Comparison of ENCODE assay signal across 10 mouse cellular contexts in the genomic region with DNA sequence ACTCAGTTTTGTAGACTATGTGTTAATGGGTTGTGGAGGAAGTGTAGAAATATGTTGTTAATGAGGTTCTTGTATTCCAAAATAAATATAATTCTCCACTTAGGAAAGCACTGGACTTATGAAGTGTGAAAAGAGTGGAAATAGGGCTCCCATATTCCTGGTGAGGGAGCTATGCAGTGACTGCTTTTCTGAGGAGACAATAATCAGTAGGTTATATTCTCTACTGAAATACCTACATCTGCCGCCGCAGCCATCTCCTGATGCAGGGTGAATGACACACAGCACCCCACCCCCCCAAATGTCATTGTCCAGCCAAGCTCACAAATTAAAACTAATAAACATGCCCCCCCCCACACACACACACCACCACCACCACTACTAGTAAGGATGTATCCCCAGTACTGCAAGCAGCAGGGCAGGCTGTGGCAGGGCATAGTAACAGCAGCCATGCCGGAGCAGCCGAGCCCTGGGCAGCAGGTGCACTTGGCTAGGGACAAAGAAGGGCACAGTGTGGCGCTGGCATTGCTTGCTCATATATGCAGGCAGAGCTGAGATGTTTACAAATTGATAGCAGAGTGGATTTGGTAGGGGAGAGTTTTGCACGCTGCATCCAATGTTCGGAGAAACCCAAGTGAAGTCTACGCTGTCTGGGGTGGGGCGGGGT.
DNase-seq lines count a peak whose midpoint lies in the region; ATAC-seq lines count a peak whose summit lies in the region.
"Had no signal": no experiment of that assay in that cellular context is flagged by ENCODE, and none has a peak within 500 bp of the region (broad histone marks: within the 10 kb centered on the region; RNA-seq: fewer than 3 reads in every experiment).

No protein-coding gene starts in this region.

- 60% methylated on average over 9 of the region's 9 CpGs for WGBS in forebrain, embryonic 16.5 days
- 47% methylated on average over 9 of the region's 9 CpGs for WGBS in midbrain, embryonic 15.5 days

- H3K27me3 ChIP-seq in forebrain, embryonic 16.5 days (replicated peaks; ENCODE audit: control insufficient read depth, insufficient read depth, low read length): no peaks in the 10 kb centered on the region
- no peaks in the 10 kb centered on the region for H3K27me3 ChIP-seq in midbrain, embryonic 15.5 days (replicated peaks)
- H3K27me3 ChIP-seq: embryonic facial prominence, embryonic 15.5 days had no signal

- H3K9me3 ChIP-seq in forebrain, embryonic 16.5 days (ENCODE audit: control insufficient read depth, low read length): no peaks in the 10 kb centered on the region
- H3K9me3 ChIP-seq in midbrain, embryonic 15.5 days: no peaks in the 10 kb centered on the region
- H3K9me3 ChIP-seq: embryonic facial prominence, embryonic 15.5 days had no signal

- H3K27ac ChIP-seq in forebrain, embryonic 16.5 days (ENCODE audit: low read length): no peak overlapping the region
- H3K27ac ChIP-seq in midbrain, embryonic 15.5 days: peak overlapping the region; percentile 73
- H3K27ac ChIP-seq: embryonic facial prominence, embryonic 15.5 days; heart, adult 2 months had no signal

- H3K4me2 ChIP-seq in forebrain, embryonic 16.5 days (ENCODE audit: low read length): peak overlapping the region; percentile 44
- peak overlapping the region; percentile 49 for H3K4me2 ChIP-seq in midbrain, embryonic 15.5 days

- no peak overlapping the region for H3K9ac ChIP-seq in forebrain, embryonic 16.5 days (replicated peaks; ENCODE audit: low read depth, low read length)
- H3K9ac ChIP-seq in midbrain, embryonic 15.5 days: 0 out of 2 replicates have a peak overlapping the region, but pooled peaks have one; percentile 30
- H3K9ac ChIP-seq: embryonic facial prominence, embryonic 15.5 days had no signal

- H3K4me1 ChIP-seq in forebrain, embryonic 16.5 days (replicated peaks; ENCODE audit: control insufficient read depth, insufficient read depth, low read length): peaks cover 6% of the 10 kb centered on the region
- peaks cover 14% of the 10 kb centered on the region; the same call in 1 of the 2 replicates for H3K4me1 ChIP-seq in midbrain, embryonic 15.5 days
- H3K4me1 ChIP-seq: embryonic facial prominence, embryonic 15.5 days had no signal

- ATAC-seq in frontal cortex, adult (ENCODE audit: low TSS enrichment): no peak
- ATAC-seq in cerebellum, adult (ENCODE audit: insufficient number of reproducible peaks, low FRiP score, low TSS enrichment): peak; percentile 83; the same call in 1 of the 2 replicates
- peak; percentile 55 for ATAC-seq in forebrain, embryonic 16.5 days
- ATAC-seq in midbrain, embryonic 15.5 days (replicated peaks): peak; percentile 83
- no peak for ATAC-seq in granulocyte monocyte progenitor cell, adult 5-6 weeks (replicated peaks; ENCODE audit: poor library complexity, severe bottlenecking)

- H3K36me3 ChIP-seq in forebrain, embryonic 16.5 days (ENCODE audit: control insufficient read depth, insufficient read depth): no peaks in the 10 kb centered on the region
- H3K36me3 ChIP-seq in midbrain, embryonic 15.5 days (replicated peaks): no peaks in the 10 kb centered on the region
- H3K36me3 ChIP-seq: embryonic facial prominence, embryonic 15.5 days had no signal

- H3K4me3 ChIP-seq in forebrain, embryonic 16.5 days (replicated peaks; ENCODE audit: low read length): no peak overlapping the region
- 0 out of 2 replicates have a peak overlapping the region, but pooled peaks have one; percentile 29 for H3K4me3 ChIP-seq in midbrain, embryonic 15.5 days
- H3K4me3 ChIP-seq: embryonic facial prominence, embryonic 15.5 days; heart, adult 2 months had no signal

- DNase-seq in frontal cortex, postnatal 10 days (ENCODE audit: low spot score in 2 of 2): peak; percentile 5 to 8
- DNase-seq in T-cell, adult 2 months (ENCODE audit: low spot score): no peak
- no peak for DNase-seq in kidney, adult 8-10 months
- DNase-seq: heart, adult 2 months had no signal

Comparison
In these comparisons a context has a peak if more than half of its experiments do, and no peak if none do; other contexts are left out.
1. DNase-seq: peak in frontal cortex, postnatal 10 days (2 of 2); none in T-cell, adult 2 months (single experiment) and kidney, adult 8-10 months (0 of 2).
2. ATAC-seq: peak in cerebellum, adult (single experiment), forebrain, embryonic 16.5 days (single experiment) and midbrain, embryonic 15.5 days (single experiment); none in frontal cortex, adult (single experiment) and granulocyte monocyte progenitor cell, adult 5-6 weeks (single experiment).